Mouse (Mus musculus): ENCODE measurements around the gene Ttc9b. TPM values are rescaled to one million over a fixed set of nuclear protein-coding genes. Genes with fewer than 3 reads are reported as not detected.

The Ttc9b gene
- polyA plus RNA-seq, 1 experiment from 2014 or later: not detected

DNA sequence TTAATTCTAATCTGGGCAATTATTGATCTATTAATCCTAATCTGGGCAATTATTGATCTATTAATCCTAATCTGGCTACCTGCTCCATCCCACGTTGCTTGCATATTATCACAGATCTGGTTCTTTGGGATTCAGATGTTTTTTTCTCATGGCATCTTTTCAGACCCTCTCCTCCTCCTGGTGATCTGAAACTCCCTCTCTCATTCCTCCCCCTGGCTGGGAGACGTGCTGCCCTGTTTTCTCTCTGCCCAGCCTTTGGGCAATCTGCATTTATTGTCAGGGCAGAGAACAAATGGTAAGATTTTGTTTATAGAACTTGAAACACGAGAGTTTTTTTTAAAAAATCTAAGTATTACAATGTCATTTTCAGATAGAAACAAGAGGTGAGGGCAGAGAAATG, 34.1 kb downstream of the Ttc9b start:
- Histone ChIP-seq H3K9ac (replicated peaks; ENCODE audit: low read depth) (no peak overlapping the region), H3K27me3 (replicated peaks; ENCODE audit: insufficient read depth, low read length) (no peaks in the 10 kb centered on the region), H3K4me1 (ENCODE audit: insufficient read depth, low read depth, low read length) (no peaks in the 10 kb centered on the region; the same call in 1 of the 2 replicates), H3K4me2 (replicated peaks; ENCODE audit: low read depth, low read length) (no peak overlapping the region), H3K4me3 (ENCODE audit: low read depth, low read length) (no peak overlapping the region), H3K27ac (ENCODE audit: low read length) (no peak overlapping the region), H3K9me3 (ENCODE audit: low read length) (no peaks in the 10 kb centered on the region), H3K36me3 (ENCODE audit: insufficient read depth, low read length) (no peaks in the 10 kb centered on the region)
- DNase-seq (ENCODE audit: low spot score): no peak
- WGBS: 58% methylated on average over 3 of the region's 3 CpGs
- TF ChIP-seq CTCF (IDR thresholded peaks at IDR 0.05) (no peak), EP300 (IDR thresholded peaks at IDR 0.05) (no peak)
- no peak for ATAC-seq

DNA sequence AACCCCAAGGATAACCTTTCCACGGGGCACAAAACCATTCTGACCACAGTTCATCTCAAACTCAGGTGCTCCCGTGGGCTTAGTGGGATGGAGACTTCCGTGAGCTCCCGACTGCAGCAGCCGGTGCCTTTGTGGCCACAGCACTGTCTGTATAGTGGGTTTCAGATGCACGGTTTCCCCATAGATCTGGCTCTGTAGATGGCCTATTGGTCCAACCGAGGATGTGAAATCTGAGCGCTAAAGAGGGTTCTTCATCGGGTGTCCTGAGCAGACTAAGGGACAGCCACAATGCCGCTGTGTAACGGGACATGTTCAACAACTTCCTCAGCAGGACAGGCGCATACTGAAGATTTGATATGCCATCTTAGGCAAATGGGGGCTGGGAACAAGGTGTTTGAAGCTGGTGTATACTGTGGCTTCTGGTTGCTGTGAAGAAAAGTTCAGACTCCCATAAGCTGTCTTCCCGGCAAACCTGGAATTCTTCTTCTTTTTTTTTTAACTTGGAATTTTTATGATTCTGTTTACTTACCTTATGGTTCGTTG, 34.6 kb downstream of the Ttc9b start:
- no peaks in the 10 kb centered on the region for H3K9me3 ChIP-seq (ENCODE audit: low read length)
- 27% methylated on average over 14 of the region's 14 CpGs for WGBS
- no peaks in the 10 kb centered on the region for H3K27me3 ChIP-seq (replicated peaks; ENCODE audit: insufficient read depth, low read length)
- TF ChIP-seq EP300 (IDR thresholded peaks at IDR 0.05): no peak
- peak overlapping the region; percentile 35 for H3K4me3 ChIP-seq (ENCODE audit: low read depth, low read length)
- H3K36me3 ChIP-seq (ENCODE audit: insufficient read depth, low read length): no peaks in the 10 kb centered on the region
- peak overlapping the region; percentile 43 for H3K9ac ChIP-seq (replicated peaks; ENCODE audit: low read depth)
- DNase-seq (ENCODE audit: low spot score) (no peak), ATAC-seq (no peak)
- H3K27ac ChIP-seq (ENCODE audit: low read length): peak overlapping the region; percentile 57; the same call in 1 of the 2 replicates
- peak overlapping the region; percentile 64 for H3K4me2 ChIP-seq (replicated peaks; ENCODE audit: low read depth, low read length)
- no peaks in the 10 kb centered on the region; the same call in 1 of the 2 replicates for H3K4me1 ChIP-seq (ENCODE audit: insufficient read depth, low read depth, low read length)

DNA sequence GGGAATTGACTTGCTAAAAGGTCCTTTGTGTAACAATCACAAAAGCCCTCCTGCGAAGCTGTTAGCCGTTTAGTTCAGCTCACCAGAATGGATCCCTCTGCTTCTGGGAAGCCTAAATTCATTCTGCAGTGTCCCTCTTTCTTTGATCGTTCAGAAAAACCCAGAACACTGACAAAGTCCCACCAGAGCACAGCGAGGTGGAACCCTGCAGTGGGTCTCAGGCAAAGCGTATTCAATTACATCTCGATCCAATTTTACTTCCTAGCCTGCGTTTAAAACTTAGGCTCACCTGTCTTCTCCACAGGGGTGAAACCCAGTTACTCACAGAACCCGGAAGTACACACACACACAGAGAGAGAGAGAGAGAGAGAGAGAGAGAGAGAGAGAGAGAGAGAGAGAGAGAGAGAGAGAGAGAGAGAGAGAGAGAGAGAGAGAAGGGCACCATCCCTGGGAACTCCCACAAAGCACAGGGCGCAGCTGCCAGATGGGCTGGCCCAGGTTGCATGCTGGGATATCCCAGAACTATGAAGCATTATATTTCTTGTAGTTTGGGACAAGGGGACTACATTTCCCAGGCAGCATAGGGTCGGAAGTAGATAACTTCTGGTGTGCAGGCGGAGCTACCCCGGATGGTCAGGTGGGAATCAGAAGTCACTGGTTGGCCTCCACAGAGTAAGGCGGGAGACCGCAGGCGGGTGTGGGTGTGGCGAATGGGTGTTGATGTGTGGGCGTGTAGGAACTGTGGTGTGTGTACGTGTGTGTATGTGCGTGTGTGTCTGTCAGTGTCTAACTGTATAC, 35.3 kb downstream of the Ttc9b start, which contains the start of gene Zfp607b:
Gene Zfp607b (plus strand): TSS at position 526 of the 798 bp plus-strand sequence.
- WGBS: under 1% methylated on average over 19 of the region's 19 CpGs
- peak within 1 kb of the TSS; percentile 57 for H3K27ac ChIP-seq (ENCODE audit: low read length)
- H3K9ac ChIP-seq (replicated peaks; ENCODE audit: low read depth): peak within 1 kb of the TSS; percentile 43
- H3K4me3 ChIP-seq (ENCODE audit: low read depth, low read length): peak within 1 kb of the TSS; percentile 35
- peak within 1 kb of the TSS; percentile 64 for H3K4me2 ChIP-seq (replicated peaks; ENCODE audit: low read depth, low read length)
- no peaks in the 10 kb centered on the region; the same call in 1 of the 2 replicates for H3K4me1 ChIP-seq (ENCODE audit: insufficient read depth, low read depth, low read length)
- DNase-seq (ENCODE audit: low spot score) (peak; percentile 99), ATAC-seq (peak; percentile 99)
- H3K36me3 ChIP-seq (ENCODE audit: insufficient read depth, low read length): no peaks in the 10 kb centered on the region
- no peaks in the 10 kb centered on the region for H3K9me3 ChIP-seq (ENCODE audit: low read length)
- no peaks in the 10 kb centered on the region for H3K27me3 ChIP-seq (replicated peaks; ENCODE audit: insufficient read depth, low read length)
- TF ChIP-seq EP300 (IDR thresholded peaks at IDR 0.05) (peak; percentile 56), CTCF (IDR thresholded peaks at IDR 0.05) (no peak)

DNA sequence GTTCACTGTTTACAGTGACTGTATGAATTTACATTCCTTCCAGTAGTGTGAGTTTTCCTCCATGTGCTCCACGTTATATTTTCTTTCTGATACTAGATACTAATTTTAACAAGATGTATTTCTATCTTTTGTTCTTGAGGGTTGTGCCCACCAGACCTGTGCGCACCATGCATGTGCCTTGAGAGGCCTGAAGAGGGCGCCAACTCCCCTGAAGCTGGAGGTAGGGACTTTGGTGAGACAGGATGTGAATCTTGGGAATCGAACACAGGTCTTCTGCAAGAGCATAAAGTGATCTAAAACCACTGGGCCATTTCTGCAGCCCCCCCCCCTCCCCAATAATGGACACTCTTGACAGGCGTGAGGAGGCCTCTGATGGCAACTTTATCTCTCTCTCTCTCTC, 37.4 kb downstream of the Ttc9b start:
- no peak overlapping the region for H3K4me2 ChIP-seq (replicated peaks; ENCODE audit: low read depth, low read length)
- no peaks in the 10 kb centered on the region for H3K27me3 ChIP-seq (replicated peaks; ENCODE audit: insufficient read depth, low read length)
- no peaks in the 10 kb centered on the region for H3K36me3 ChIP-seq (ENCODE audit: insufficient read depth, low read length)
- H3K4me3 ChIP-seq (ENCODE audit: low read depth, low read length): no peak overlapping the region
- H3K9me3 ChIP-seq (ENCODE audit: low read length): no peaks in the 10 kb centered on the region
- TF ChIP-seq CTCF (IDR thresholded peaks at IDR 0.05): peak; percentile 80
- no peak for TF ChIP-seq EP300 (IDR thresholded peaks at IDR 0.05)
- ATAC-seq: no peak
- no peak overlapping the region for H3K27ac ChIP-seq (ENCODE audit: low read length)
- DNase-seq (ENCODE audit: low spot score): peak; percentile 36
- no peaks in the 10 kb centered on the region; the same call in 1 of the 2 replicates for H3K4me1 ChIP-seq (ENCODE audit: insufficient read depth, low read depth, low read length)
- no peak overlapping the region for H3K9ac ChIP-seq (replicated peaks; ENCODE audit: low read depth)
- 34% methylated on average over 5 of the region's 5 CpGs for WGBS

DNA sequence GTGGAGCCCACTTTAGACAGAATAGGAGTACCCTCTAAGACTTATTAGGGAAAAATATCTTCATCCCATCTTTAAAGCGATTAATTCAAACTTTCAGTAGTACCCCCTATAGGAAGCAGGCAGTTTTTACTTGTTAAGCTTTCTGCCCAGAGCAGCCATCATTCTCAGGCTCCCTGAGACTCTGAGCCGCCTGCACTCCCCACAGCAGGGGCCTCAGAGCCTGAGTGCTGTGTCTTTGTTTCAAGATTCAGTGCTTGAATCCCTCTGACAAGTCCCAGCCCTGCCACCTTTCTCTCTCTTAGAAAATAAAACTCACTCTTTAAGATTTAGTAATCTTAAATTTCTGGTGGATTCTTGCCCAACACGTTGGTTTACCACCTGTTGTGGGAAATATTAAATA, 43.0 kb downstream of the Ttc9b start:
- no peaks in the 10 kb centered on the region for H3K27me3 ChIP-seq (replicated peaks; ENCODE audit: insufficient read depth, low read length)
- H3K4me2 ChIP-seq (replicated peaks; ENCODE audit: low read depth, low read length): no peak overlapping the region
- no peaks in the 10 kb centered on the region for H3K9me3 ChIP-seq (ENCODE audit: low read length)
- no peak overlapping the region for H3K27ac ChIP-seq (ENCODE audit: low read length)
- H3K4me3 ChIP-seq (ENCODE audit: low read depth, low read length): no peak overlapping the region
- H3K4me1 ChIP-seq (ENCODE audit: insufficient read depth, low read depth, low read length): no peaks in the 10 kb centered on the region
- H3K36me3 ChIP-seq (ENCODE audit: insufficient read depth, low read length): no peaks in the 10 kb centered on the region
- no peak for ATAC-seq
- no peak for TF ChIP-seq EP300 (IDR thresholded peaks at IDR 0.05)
- TF ChIP-seq CTCF (IDR thresholded peaks at IDR 0.05): no peak
- no peak overlapping the region for H3K9ac ChIP-seq (replicated peaks; ENCODE audit: low read depth)
- 53% methylated on average over 3 of the region's 3 CpGs for WGBS
- no peak for DNase-seq (ENCODE audit: low spot score)

Other genes starting within 250 kb of the Ttc9b start
- 0.20 and 0.21 TPM in 2 replicates for gene Sptbn4, start 206.2 kb upstream of the Ttc9b start, polyA plus RNA-seq (2015; fragmentation: Nextera tagmentation; extraction: Ambion mirVana)
- gene Blvrb, start 205.9 kb upstream of the Ttc9b start, polyA plus RNA-seq (2015; fragmentation: Nextera tagmentation; extraction: Ambion mirVana): 61.7 and 63.4 TPM in 2 replicates
- 33.0 TPM in 2 replicates for gene Sertad3, start 180.1 kb upstream of the Ttc9b start, polyA plus RNA-seq (2015; fragmentation: Nextera tagmentation; extraction: Ambion mirVana)
- 79.4 and 79.6 TPM in 2 replicates for gene Sertad1, start 167.0 kb upstream of the Ttc9b start, polyA plus RNA-seq (2015; fragmentation: Nextera tagmentation; extraction: Ambion mirVana)
- 73.2 and 75.2 TPM in 2 replicates for gene Prx, start 154.6 kb upstream of the Ttc9b start, polyA plus RNA-seq (2015; fragmentation: Nextera tagmentation; extraction: Ambion mirVana)
- 0.27 and 0.31 TPM in 2 replicates for gene Hipk4, start 130.6 kb upstream of the Ttc9b start, polyA plus RNA-seq (2015; fragmentation: Nextera tagmentation; extraction: Ambion mirVana)
- 92.4 and 94.5 TPM in 2 replicates for gene Pld3, start 100.7 kb upstream of the Ttc9b start, polyA plus RNA-seq (2015; fragmentation: Nextera tagmentation; extraction: Ambion mirVana)
- 10.5 and 12.3 TPM in 2 replicates for gene 2310022A10Rik, start 100.7 kb upstream of the Ttc9b start, polyA plus RNA-seq (2015; fragmentation: Nextera tagmentation; extraction: Ambion mirVana)
- gene Akt2, start 62.4 kb upstream of the Ttc9b start, polyA plus RNA-seq (2015; fragmentation: Nextera tagmentation; extraction: Ambion mirVana): 64.1 and 72.9 TPM in 2 replicates
- gene Map3k10, start 20.7 kb downstream of the Ttc9b start, polyA plus RNA-seq (2015; fragmentation: Nextera tagmentation; extraction: Ambion mirVana): 4.9 TPM in 2 replicates
- 2.2 and 2.8 TPM in 2 replicates for gene Zfp607b, start 35.4 kb downstream of the Ttc9b start, polyA plus RNA-seq (2015; fragmentation: Nextera tagmentation; extraction: Ambion mirVana)
- gene Zfp60, start 77.5 kb downstream of the Ttc9b start, polyA plus RNA-seq (2015; fragmentation: Nextera tagmentation; extraction: Ambion mirVana): 12.6 and 13.6 TPM in 2 replicates
- gene Zfp626, start 153.3 kb downstream of the Ttc9b start, polyA plus RNA-seq (2015; fragmentation: Nextera tagmentation; extraction: Ambion mirVana): 1.7 and 2.0 TPM in 2 replicates
- gene Zfp59, start 184.7 kb downstream of the Ttc9b start, polyA plus RNA-seq (2015; fragmentation: Nextera tagmentation; extraction: Ambion mirVana): 3.8 and 4.5 TPM in 2 replicates
- gene Zfp607a, start 203.6 kb downstream of the Ttc9b start, polyA plus RNA-seq (2015; fragmentation: Nextera tagmentation; extraction: Ambion mirVana): 2.4 and 2.5 TPM in 2 replicates

Measured in lung, postnatal 0 days (tissue).